Mouse (Mus musculus) induced T-regulatory cell, adult 2 months (primary cell): Measurements from ENCODE around the gene Larp1.

Source experiments
- DNase-seq: peaks from one replicate; pipeline ENCODE4 v3.0.0-alpha.2; 2012; ENCODE audit warnings: low read depth

Larp1 gene

GRCm38 (mm10) chr11:58100006-58100405 is 91.1 kb downstream of the Larp1 start:
- DNase-seq, result no peak

- no peak for DNase-seq
Observed at GRCm38 (mm10) chr11:58101194-58101720, 92.4 kb downstream of the Larp1 start.

- no peak for DNase-seq
Observed at GRCm38 (mm10) chr11:58102146-58102545, 93.3 kb downstream of the Larp1 start.

GRCm38 (mm10) chr11:58102581-58103343 is 93.9 kb downstream of the Larp1 start:
- peak; percentile 46 for DNase-seq

- no peak for DNase-seq
Observed at GRCm38 (mm10) chr11:58103344-58103653, 94.4 kb downstream of the Larp1 start.

GRCm38 (mm10) chr11:58103697-58104306 is 94.9 kb downstream of the Larp1 start, which contains the start of gene Cnot8:
Gene Cnot8, plus strand, starts transcription at chr11:58104153.
- DNase-seq, result peak; percentile 99

- no peak for DNase-seq
Observed at GRCm38 (mm10) chr11:58104351-58104791, 95.5 kb downstream of the Larp1 start.

GRCm38 (mm10) chr11:58107009-58107408 is 98.1 kb downstream of the Larp1 start:
- no peak for DNase-seq

- DNase-seq, result no peak
Observed at GRCm38 (mm10) chr11:58107664-58108337, 98.9 kb downstream of the Larp1 start.
